Mouse (Mus musculus) left cerebral cortex, postnatal 4 days (tissue): ENCODE results near the gene Snrk. TPM values are rescaled to one million over a fixed set of nuclear protein-coding genes. Genes with fewer than 3 reads are reported as not detected.

Experiments
- total RNA-seq, 2 experiments: library from RNA; stranded (reverse); gene quantifications; 2 replicates each; pipeline ENCODE4 v1.2.3; 2021

Snrk gene
- total RNA-seq, 2 experiments from 2014 or later = 109 to 120 TPM

Other genes with a start within 250 kb of the Snrk start
- 1 to 10 TPM; 1.7 to 4.3 TPM for gene Ackr2, start 218.9 kb upstream of the Snrk start, total RNA-seq
- not detected for gene Cyp8b1, start 201.0 kb upstream of the Snrk start, total RNA-seq
- 1 to 10 TPM; 3.1 to 3.5 TPM for gene Fam198a, start 166.3 kb upstream of the Snrk start, total RNA-seq
- 10 to 100 TPM; 31.5 to 35.8 TPM for gene Pomgnt2, start 120.2 kb upstream of the Snrk start, total RNA-seq
- gene Ano10, start 177.2 kb downstream of the Snrk start, total RNA-seq = 10 to 100 TPM; 33.3 to 37.4 TPM
- gene Abhd5, start 234.3 kb downstream of the Snrk start, total RNA-seq = 10 to 100 TPM; 30.9 to 36.2 TPM